Mouse (Mus musculus) cerebellum, postnatal 10 days (tissue): Measurements from ENCODE around the gene Vsnl1.

Experiments used
- DNase-seq, 2 experiments: peaks; one replicate each; pipeline ENCODE4 v3.0.0; 2021; ENCODE audit warnings: mixed read lengths in 2 of 2

Vsnl1 gene

GRCm38 (mm10) chr12:11436497-11437265 lies at the start of gene Vsnl1:
Gene Vsnl1 (minus strand): TSS chr12:11436613.
- DNase-seq = peak; percentile 93 to 96

DNA sequence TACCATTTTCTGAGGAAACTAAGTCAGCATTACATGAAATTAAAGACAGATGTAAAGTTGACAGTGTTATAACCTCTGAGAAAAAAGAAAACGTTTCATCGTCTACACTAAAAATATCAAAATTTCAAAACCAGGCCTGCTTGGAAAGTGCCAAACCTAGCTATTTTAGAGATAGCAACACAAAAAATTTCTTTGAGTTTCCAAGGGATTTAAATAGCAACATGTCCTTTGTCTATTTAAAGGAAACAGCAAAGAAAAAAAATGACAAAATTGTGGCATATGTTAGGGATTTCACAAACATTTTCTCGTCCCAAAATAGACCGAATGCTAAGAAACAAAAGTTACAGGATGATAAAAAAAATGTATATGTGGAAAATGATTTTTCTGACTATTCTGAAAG lies 20.2 kb upstream of the Vsnl1 start:
- DNase-seq = no peak

DNA sequence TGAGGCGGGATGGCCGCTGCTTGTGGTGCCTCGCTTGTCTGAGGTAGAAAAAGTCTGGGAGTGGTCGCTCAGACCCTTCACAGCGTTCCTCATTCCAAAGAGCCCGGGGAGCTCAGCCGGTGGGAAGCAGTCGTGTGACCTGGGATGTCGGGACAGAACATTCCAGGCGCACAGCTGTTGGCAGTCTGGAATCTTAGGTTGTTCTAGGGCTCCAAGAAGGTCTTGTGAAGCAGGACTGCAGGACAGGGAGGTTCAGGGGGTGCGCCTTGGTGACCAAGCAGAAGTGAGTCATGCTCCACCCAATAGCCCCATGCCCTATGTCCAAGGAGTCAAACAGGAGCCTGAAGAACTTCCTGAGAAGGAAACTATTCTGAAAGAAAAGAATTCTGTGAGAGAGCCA lies 19.8 kb upstream of the Vsnl1 start:
- no peak for DNase-seq

- DNase-seq = peak; percentile 98 to 99
These were observed 19.3 kb upstream of the Vsnl1 start, which contains the start of gene Rad51ap2 for GRCm38 (mm10) chr12:11455549-11456194. Gene Rad51ap2 (plus strand): TSS chr12:11456079.

- no peak for DNase-seq
These were observed 17.7 kb upstream of the Vsnl1 start for GRCm38 (mm10) chr12:11454146-11454545.

DNA sequence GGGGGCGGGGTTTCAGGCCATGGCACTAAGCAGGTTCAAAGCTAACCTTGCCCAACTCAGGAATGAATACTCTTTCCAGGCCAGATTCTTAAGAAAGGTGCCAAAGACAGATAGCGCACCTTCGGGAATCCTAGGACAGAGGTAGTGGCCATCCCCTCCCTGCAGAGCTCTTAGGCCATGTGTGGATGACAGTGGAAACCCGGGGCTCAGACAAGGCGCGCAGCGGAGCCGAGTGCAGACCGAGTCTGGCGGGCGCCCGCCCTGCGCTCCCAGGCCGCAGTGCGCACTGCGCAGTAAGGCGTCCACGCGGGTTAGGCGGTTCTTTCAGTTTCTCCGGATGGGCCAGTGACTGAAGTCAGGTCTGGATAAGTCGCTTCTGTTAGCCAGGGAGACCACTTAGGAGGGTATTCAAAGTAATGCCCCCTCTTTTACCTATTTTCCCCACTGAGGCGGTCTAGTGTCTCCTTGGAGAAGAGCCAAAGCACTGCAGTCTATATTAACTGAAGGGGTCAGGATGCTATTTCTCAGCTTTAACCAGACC lies 1.6 kb upstream of the Vsnl1 start:
- peak; percentile 42 to 53 for DNase-seq

- DNase-seq = peak; percentile 96 to 97
These were observed 973 bp upstream of the Vsnl1 start for GRCm38 (mm10) chr12:11437266-11437906.

DNA sequence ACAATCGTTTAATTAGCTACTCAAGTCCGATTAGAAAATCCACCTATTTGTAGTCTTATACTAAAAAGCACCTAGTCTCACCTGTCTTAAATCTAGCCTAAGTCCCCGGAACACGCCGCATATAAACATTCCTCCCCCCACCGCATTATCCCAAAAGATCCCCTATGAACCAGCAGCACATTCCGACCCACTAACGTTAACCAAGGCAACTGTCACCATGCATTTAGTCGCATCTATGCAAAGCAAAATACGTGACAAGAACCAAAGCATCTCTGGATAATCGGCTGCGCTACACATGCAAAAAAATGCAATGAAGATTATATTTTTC lies 426 bp downstream of the Vsnl1 start:
- peak in 1 of 2 experiments; percentile 18 for DNase-seq

- DNase-seq = peak; percentile 25 to 44
These were observed 979 bp downstream of the Vsnl1 start for GRCm38 (mm10) chr12:11435246-11436022.

- DNase-seq = peak; percentile 34 to 42
These were observed 2.0 kb downstream of the Vsnl1 start for GRCm38 (mm10) chr12:11434446-11434845.

DNA sequence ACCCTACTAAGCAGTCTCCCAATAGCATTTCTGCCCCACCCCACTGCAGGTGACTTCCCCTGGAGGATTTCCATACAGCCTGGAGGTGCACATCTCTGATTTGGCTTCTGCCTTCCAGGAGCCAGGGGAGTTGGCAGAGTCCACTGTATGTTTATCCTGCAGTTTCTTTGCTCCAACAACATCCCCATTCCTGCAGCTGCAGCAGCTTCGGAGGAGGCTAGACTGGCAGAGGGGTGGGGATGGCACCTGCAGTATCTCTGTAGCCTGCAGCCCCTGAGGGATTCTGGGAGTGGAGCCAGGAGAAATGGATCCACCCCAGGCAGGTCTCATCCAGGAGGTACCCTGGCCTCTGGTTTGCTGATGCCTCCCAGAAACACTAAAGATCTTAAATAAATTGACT lies 2.7 kb downstream of the Vsnl1 start:
- peak; percentile 44 to 47 for DNase-seq

- no peak for DNase-seq
These were observed 3.3 kb downstream of the Vsnl1 start for GRCm38 (mm10) chr12:11433126-11433525.

DNA sequence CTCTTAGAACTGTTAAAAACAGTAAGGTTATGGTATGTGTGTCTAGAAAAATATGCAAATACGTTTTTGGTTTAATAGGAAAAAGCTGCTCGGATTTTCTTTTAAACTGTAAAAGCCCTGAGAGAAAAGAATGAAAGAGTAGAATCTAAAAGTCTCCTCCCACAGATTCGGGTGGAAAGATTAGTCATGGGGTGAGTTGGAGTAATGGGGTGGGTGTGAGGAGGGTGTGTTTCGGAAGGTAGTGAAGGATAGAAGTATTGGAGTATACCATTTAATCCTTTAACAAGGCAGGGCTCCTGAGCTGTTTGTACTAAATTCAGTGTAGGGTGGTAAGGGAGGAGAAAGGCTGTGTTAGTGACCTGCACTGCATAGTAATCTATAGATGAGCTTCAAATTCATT lies 9.0 kb downstream of the Vsnl1 start:
- no peak for DNase-seq

GRCm38 (mm10) chr12:11418112-11418511 lies 18.3 kb downstream of the Vsnl1 start:
- DNase-seq = no peak

- DNase-seq = peak; percentile 39 to 48
These were observed 28.7 kb downstream of the Vsnl1 start for GRCm38 (mm10) chr12:11407679-11408078.

- peak; percentile 66 to 67 for DNase-seq
These were observed 37.6 kb downstream of the Vsnl1 start for GRCm38 (mm10) chr12:11398791-11399190.

- DNase-seq = no peak
These were observed 39.4 kb downstream of the Vsnl1 start for GRCm38 (mm10) chr12:11397029-11397428.

DNA sequence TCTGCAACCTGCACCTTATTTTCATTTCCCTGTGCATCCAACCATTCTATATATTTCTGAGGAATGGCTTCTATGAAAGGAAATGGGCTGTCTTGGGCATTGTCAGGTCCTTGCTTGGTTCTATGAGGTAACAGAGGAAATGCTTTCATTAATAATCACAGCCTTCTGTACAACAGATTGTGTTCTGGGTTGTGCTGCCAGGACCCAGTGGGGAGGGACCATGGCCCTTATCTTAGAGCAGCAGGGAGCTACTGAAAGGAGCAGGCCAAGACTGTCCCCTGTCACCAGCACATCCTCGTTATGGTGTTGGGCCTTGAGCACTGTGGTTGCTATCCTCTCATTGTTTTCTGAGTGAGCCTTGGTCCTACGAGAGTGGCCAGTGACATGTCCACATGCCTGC lies 40.9 kb downstream of the Vsnl1 start:
- peak; percentile 86 to 91 for DNase-seq

- no peak for DNase-seq
These were observed 43.9 kb downstream of the Vsnl1 start for GRCm38 (mm10) chr12:11392525-11392924.

- DNase-seq = peak; percentile 82 to 87
These were observed 45.0 kb downstream of the Vsnl1 start for GRCm38 (mm10) chr12:11391244-11391949.

DNA sequence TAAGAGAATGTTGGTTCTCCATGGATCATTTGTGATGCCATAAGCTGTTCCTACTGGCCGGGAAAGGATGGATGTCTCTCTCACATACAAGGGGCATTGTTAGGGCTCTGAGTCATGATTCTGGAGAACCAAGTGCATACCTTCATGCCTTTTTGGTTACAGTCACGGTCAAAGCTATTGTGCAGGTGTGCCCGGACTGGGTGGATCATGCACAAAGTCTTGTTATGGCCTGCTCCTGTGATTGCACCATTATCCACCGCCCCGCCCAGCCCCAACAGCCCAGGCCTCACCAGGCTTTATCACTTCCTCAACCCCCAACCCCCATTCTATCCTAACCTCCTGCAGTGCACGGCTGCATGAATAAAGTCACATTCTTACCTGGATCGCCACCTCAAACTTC lies 47.3 kb downstream of the Vsnl1 start:
- no peak for DNase-seq

DNA sequence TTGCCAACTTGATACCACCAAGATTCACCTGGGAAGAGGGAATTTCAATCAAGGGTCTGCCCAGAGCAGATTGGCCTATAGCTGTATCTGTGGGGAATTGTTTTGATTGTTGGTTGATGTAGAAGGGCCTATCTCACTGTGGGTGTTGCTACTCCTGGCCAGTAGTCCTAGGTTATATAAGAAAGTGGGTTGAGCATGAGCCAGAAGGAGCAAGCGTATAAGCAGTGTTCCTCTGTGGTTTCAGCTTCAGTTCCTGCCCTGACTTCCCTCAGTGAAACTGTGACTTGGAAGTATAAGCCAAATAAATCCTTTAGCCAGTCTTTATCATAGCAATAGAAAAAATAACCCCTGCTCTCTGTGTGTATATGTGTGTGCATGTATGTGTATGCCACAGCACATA lies 51.7 kb downstream of the Vsnl1 start:
- no peak for DNase-seq
